Mouse (Mus musculus) left cerebral cortex, postnatal 36 days (tissue): ENCODE measurements around the gene Hhatl. TPM values are rescaled to one million over a fixed set of nuclear protein-coding genes. Genes with fewer than 3 reads are reported as not detected.

Experiments used
- total RNA-seq, 2 experiments: library from RNA; stranded (reverse); gene quantifications; 2 replicates each; pipeline ENCODE4 v1.2.3; 2021

Gene Hhatl
- total RNA-seq, 2 experiments from 2014 or later = 17.2 to 22.2 TPM

Other genes with a start within 250 kb of the Hhatl start
- 1 to 10 TPM; 2.0 to 2.1 TPM for gene Lyzl4, start 150.4 kb downstream of the Hhatl start, total RNA-seq
- 10 to 100 TPM; 25.2 to 27.2 TPM for gene Vipr1, start 149.8 kb downstream of the Hhatl start, total RNA-seq
- gene Sec22c, start 87.0 kb downstream of the Hhatl start, total RNA-seq = 10 to 100 TPM; 26.6 to 26.8 TPM
- gene Ss18l2, start 82.2 kb downstream of the Hhatl start, total RNA-seq = 10 to 100 TPM; 84.5 to 84.6 TPM
- 100 to 1,000 TPM in 1 of 2 experiments, 10 to 100 TPM in 1; 73.1 to 147 TPM for gene Nktr, start 73.3 kb downstream of the Hhatl start, total RNA-seq
- gene Zfp651, start 33.2 kb downstream of the Hhatl start, total RNA-seq = 100 to 1,000 TPM; 111 to 112 TPM
- gene Klhl40, start 14.9 kb downstream of the Hhatl start, total RNA-seq = 1 to 10 TPM; 4.9 to 8.8 TPM
- gene Ccdc13, start 47.0 kb upstream of the Hhatl start, total RNA-seq = 1 to 10 TPM; 5.5 to 5.9 TPM
- gene Higd1a, start 65.9 kb upstream of the Hhatl start, total RNA-seq = 10 to 100 TPM; 85.6 to 87.3 TPM
- 1 to 10 TPM; 7.3 to 8.4 TPM for gene Ackr2, start 105.8 kb upstream of the Hhatl start, total RNA-seq
- not detected for gene Cyp8b1, start 123.8 kb upstream of the Hhatl start, total RNA-seq
- gene Fam198a, start 158.5 kb upstream of the Hhatl start, total RNA-seq = 1 to 10 TPM; 5.2 to 5.4 TPM
- 10 to 100 TPM; 38.0 to 38.2 TPM for gene Pomgnt2, start 204.6 kb upstream of the Hhatl start, total RNA-seq